Mouse (Mus musculus) 3T3-L1 (cell line): Measurements from ENCODE around the gene Grm4.

ENCODE experiments used
- DNase-seq: peaks from one replicate; pipeline ENCODE4 v3.0.0-alpha.2; 2015; ENCODE audit warnings: low read depth, low spot score

The Grm4 gene

GRCm38 (mm10) chr17:27448749-27449148, 72.5 kb downstream of the Grm4 start:
- DNase-seq: no peak

GRCm38 (mm10) chr17:27445364-27446075, 75.7 kb downstream of the Grm4 start:
- no peak for DNase-seq

- DNase-seq: no peak
These were observed 78.6 kb downstream of the Grm4 start for GRCm38 (mm10) chr17:27442538-27443113.

- no peak for DNase-seq
These were observed 79.4 kb downstream of the Grm4 start for GRCm38 (mm10) chr17:27441778-27442177.

GRCm38 (mm10) chr17:27435799-27436198, 85.4 kb downstream of the Grm4 start:
- DNase-seq: no peak

GRCm38 (mm10) chr17:27435225-27435624, 86.0 kb downstream of the Grm4 start:
- no peak for DNase-seq

- DNase-seq: no peak
These were observed 87.1 kb downstream of the Grm4 start for GRCm38 (mm10) chr17:27434066-27434465.

- DNase-seq: no peak
These were observed 88.0 kb downstream of the Grm4 start for GRCm38 (mm10) chr17:27433179-27433680.

- DNase-seq: no peak
These were observed 89.0 kb downstream of the Grm4 start for GRCm38 (mm10) chr17:27432145-27432650.

- no peak for DNase-seq
These were observed 90.0 kb downstream of the Grm4 start for GRCm38 (mm10) chr17:27431049-27431839.

GRCm38 (mm10) chr17:27429757-27430156, 91.4 kb downstream of the Grm4 start:
- no peak for DNase-seq

GRCm38 (mm10) chr17:27425016-27425415, 96.2 kb downstream of the Grm4 start:
- DNase-seq: no peak

- DNase-seq: no peak
These were observed 96.8 kb downstream of the Grm4 start for GRCm38 (mm10) chr17:27424356-27424755.

GRCm38 (mm10) chr17:27422726-27423381, 98.3 kb downstream of the Grm4 start:
- DNase-seq: no peak

GRCm38 (mm10) chr17:27422371-27422725, 98.9 kb downstream of the Grm4 start:
- DNase-seq: no peak

- no peak for DNase-seq
These were observed 99.4 kb downstream of the Grm4 start for GRCm38 (mm10) chr17:27421837-27422236.

- DNase-seq: no peak
These were observed 112.2 kb downstream of the Grm4 start for GRCm38 (mm10) chr17:27409006-27409405.

GRCm38 (mm10) chr17:27408531-27408930, 112.7 kb downstream of the Grm4 start:
- DNase-seq: no peak

GRCm38 (mm10) chr17:27406956-27407355, 114.2 kb downstream of the Grm4 start:
- no peak for DNase-seq

- no peak for DNase-seq
These were observed 115.7 kb downstream of the Grm4 start for GRCm38 (mm10) chr17:27405376-27406024.

- no peak for DNase-seq
These were observed 120.0 kb downstream of the Grm4 start for GRCm38 (mm10) chr17:27401200-27401599.
